Mouse (Mus musculus) urinary bladder, adult 2 months (tissue): ENCODE data around the gene Itsn1. TPM values are rescaled to one million over a fixed set of nuclear protein-coding genes. Genes with fewer than 3 reads are reported as not detected.

Experiments used
- DNase-seq: peaks from one replicate; pipeline ENCODE4 v3.0.0; 2022; ENCODE audit warnings: low spot score
- polyA plus RNA-seq: library from polyadenylated mRNA; depleted of rRNA; stranded (reverse); fragments of >200 nt; gene quantifications from 2 replicates; pipeline ENCODE4 v1.2.3, GENCODE M21; 2012

Itsn1 gene
- polyA plus RNA-seq, 1 experiment: 26.0 TPM

- no peak for DNase-seq
Observed at GRCm38 (mm10) chr16:91905987-91906386, 176.9 kb downstream of the Itsn1 start.

- no peak for DNase-seq
Observed at GRCm38 (mm10) chr16:91906672-91907071, 177.6 kb downstream of the Itsn1 start.

GRCm38 (mm10) chr16:91907158-91907557 is 178.1 kb downstream of the Itsn1 start:
- no peak for DNase-seq

GRCm38 (mm10) chr16:91909569-91910335 is 180.7 kb downstream of the Itsn1 start:
- no peak for DNase-seq

GRCm38 (mm10) chr16:91917631-91918096 is 188.6 kb downstream of the Itsn1 start:
- peak; percentile 66 for DNase-seq

GRCm38 (mm10) chr16:91918461-91918860 is 189.4 kb downstream of the Itsn1 start:
- DNase-seq: no peak

- DNase-seq: no peak
Observed at GRCm38 (mm10) chr16:91919056-91919455, 190.0 kb downstream of the Itsn1 start.

- DNase-seq: no peak
Observed at GRCm38 (mm10) chr16:91921340-91921739, 192.3 kb downstream of the Itsn1 start.

- no peak for DNase-seq
Observed at GRCm38 (mm10) chr16:91922939-91923338, 193.9 kb downstream of the Itsn1 start.

- no peak for DNase-seq
Observed at GRCm38 (mm10) chr16:91924426-91924825, 195.3 kb downstream of the Itsn1 start.

- DNase-seq: no peak
Observed at GRCm38 (mm10) chr16:91927911-91928630, 199.0 kb downstream of the Itsn1 start.

GRCm38 (mm10) chr16:91931078-91932013 is 202.3 kb downstream of the Itsn1 start:
- DNase-seq: peak; percentile 73

GRCm38 (mm10) chr16:91932082-91932690 is 203.1 kb downstream of the Itsn1 start:
- no peak for DNase-seq

GRCm38 (mm10) chr16:91932843-91933518 is 203.9 kb downstream of the Itsn1 start:
- DNase-seq: no peak

GRCm38 (mm10) chr16:91935108-91935507 is 206.0 kb downstream of the Itsn1 start:
- no peak for DNase-seq

GRCm38 (mm10) chr16:91935726-91936125 is 206.6 kb downstream of the Itsn1 start:
- DNase-seq: no peak

- peak; percentile 69 for DNase-seq
Observed at GRCm38 (mm10) chr16:91936340-91937030, 207.4 kb downstream of the Itsn1 start.

GRCm38 (mm10) chr16:91937281-91937680 is 208.2 kb downstream of the Itsn1 start:
- DNase-seq: no peak

GRCm38 (mm10) chr16:91938141-91938540 is 209.1 kb downstream of the Itsn1 start:
- no peak for DNase-seq

GRCm38 (mm10) chr16:91940726-91941125 is 211.6 kb downstream of the Itsn1 start:
- no peak for DNase-seq
